Mouse (Mus musculus) liver, embryonic 11.5 days (tissue): ENCODE measurements around the gene Isoc2a. TPM values are rescaled to one million over a fixed set of nuclear protein-coding genes. Genes with fewer than 3 reads are reported as not detected.

Source experiments
- polyA plus RNA-seq: library from polyadenylated mRNA; unstranded; fragments of >200 nt; fragmentation: Nextera tagmentation; extraction: Ambion mirVana; gene quantifications from 2 replicates; pipeline ENCODE4 v1.2.1, GENCODE M21; 2014

Isoc2a gene
- polyA plus RNA-seq, 1 experiment from 2014 or later = 1.3 TPM

Other genes with a start within 250 kb of the Isoc2a start
- 12.9 and 18.0 TPM in 2 replicates for gene Tmem86b, start 245.7 kb upstream of the Isoc2a start, polyA plus RNA-seq
- gene Ppp6r1, start 218.1 kb upstream of the Isoc2a start, polyA plus RNA-seq = 5.6 and 6.6 TPM in 2 replicates
- 132 and 137 TPM in 2 replicates for gene Hspbp1, start 192.1 kb upstream of the Isoc2a start, polyA plus RNA-seq
- 0.66 and 1.0 TPM in 2 replicates for gene Brsk1, start 186.5 kb upstream of the Isoc2a start, polyA plus RNA-seq
- 0.16 TPM in 1 of 2 replicates, not detected in the other for gene Tmem150b, start 151.9 kb upstream of the Isoc2a start, polyA plus RNA-seq
- gene Kmt5c, start 137.0 kb upstream of the Isoc2a start, polyA plus RNA-seq = 88.8 and 97.1 TPM in 2 replicates
- 111 and 116 TPM in 2 replicates for gene Cox6b2, start 124.1 kb upstream of the Isoc2a start, polyA plus RNA-seq
- not detected in 2 replicates for gene Fam71e2, start 105.9 kb upstream of the Isoc2a start, polyA plus RNA-seq
- gene Il11, start 94.3 kb upstream of the Isoc2a start, polyA plus RNA-seq = 0.12 TPM in 1 of 2 replicates, not detected in the other
- 0.86 TPM in 1 of 2 replicates, not detected in the other for gene Tmem190, start 94.2 kb upstream of the Isoc2a start, polyA plus RNA-seq
- 12.2 and 12.4 TPM in 2 replicates for gene Tmem238, start 87.5 kb upstream of the Isoc2a start, polyA plus RNA-seq
- gene Rpl28, start 84.3 kb upstream of the Isoc2a start, polyA plus RNA-seq = 218 and 238 TPM in 2 replicates
- 367 and 402 TPM in 2 replicates for gene Ube2s, start 64.6 kb upstream of the Isoc2a start, polyA plus RNA-seq
- 0.03 and 0.11 TPM in 2 replicates for gene Shisa7, start 32.5 kb upstream of the Isoc2a start, polyA plus RNA-seq
- 5.2 and 5.3 TPM in 2 replicates for gene Isoc2b, start 6.9 kb upstream of the Isoc2a start, polyA plus RNA-seq
- 0.22 TPM in 1 of 2 replicates, not detected in the other for gene Gm36210, start 29.4 kb downstream of the Isoc2a start, polyA plus RNA-seq
- 3.3 and 3.5 TPM in 2 replicates for gene Zfp628, start 38.1 kb downstream of the Isoc2a start, polyA plus RNA-seq
- gene Nat14, start 44.9 kb downstream of the Isoc2a start, polyA plus RNA-seq = 1.4 and 1.5 TPM in 2 replicates
- gene Ssc5d, start 48.6 kb downstream of the Isoc2a start, polyA plus RNA-seq = 0.70 and 0.82 TPM in 2 replicates
- gene Sbk2, start 87.3 kb downstream of the Isoc2a start, polyA plus RNA-seq = 0.22 TPM in 1 of 2 replicates, not detected in the other
- gene Sbk3, start 94.0 kb downstream of the Isoc2a start, polyA plus RNA-seq = not detected in 2 replicates
- 13.7 and 16.8 TPM in 2 replicates for gene Zfp579, start 119.0 kb downstream of the Isoc2a start, polyA plus RNA-seq
- gene Zfp524, start 137.3 kb downstream of the Isoc2a start, polyA plus RNA-seq = 13.9 and 14.0 TPM in 2 replicates
- gene Fiz1, start 137.5 kb downstream of the Isoc2a start, polyA plus RNA-seq = 37.1 and 40.8 TPM in 2 replicates
- 1.8 and 3.3 TPM in 2 replicates for gene Gm44973, start 138.3 kb downstream of the Isoc2a start, polyA plus RNA-seq
- 3.5 and 4.5 TPM in 2 replicates for gene Zfp865, start 143.2 kb downstream of the Isoc2a start, polyA plus RNA-seq
- gene Ccdc106, start 143.4 kb downstream of the Isoc2a start, polyA plus RNA-seq = 4.1 and 5.2 TPM in 2 replicates
- 0.22 TPM in 1 of 2 replicates, not detected in the other for gene 4632433K11Rik, start 157.0 kb downstream of the Isoc2a start, polyA plus RNA-seq
- gene Zfp784, start 161.3 kb downstream of the Isoc2a start, polyA plus RNA-seq = 2.4 and 2.6 TPM in 2 replicates
- gene Zfp580, start 174.4 kb downstream of the Isoc2a start, polyA plus RNA-seq = 11.5 and 14.1 TPM in 2 replicates
- gene U2af2, start 185.0 kb downstream of the Isoc2a start, polyA plus RNA-seq = 169 TPM in 2 replicates
- 82.9 and 88.9 TPM in 2 replicates for gene Epn1, start 203.1 kb downstream of the Isoc2a start, polyA plus RNA-seq
- not detected in 2 replicates for gene Rfpl4, start 239.8 kb downstream of the Isoc2a start, polyA plus RNA-seq
- 0.26 and 0.66 TPM in 2 replicates for gene Rasl2-9, start 248.8 kb downstream of the Isoc2a start, polyA plus RNA-seq